Mouse (Mus musculus): ENCODE measurements at regions not wholly inside any gene's neighbourhood (a gene's known extent, or its start where the extent isn't known, plus 50 kb on each side); places are given as distances from the start of the nearest gene placed in this dataset.
"Not testable (repeated sequence)": the region's sequence is repeated elsewhere in the genome, so short reads cannot be mapped to it uniquely, and the experiment has no call there.

DNA sequence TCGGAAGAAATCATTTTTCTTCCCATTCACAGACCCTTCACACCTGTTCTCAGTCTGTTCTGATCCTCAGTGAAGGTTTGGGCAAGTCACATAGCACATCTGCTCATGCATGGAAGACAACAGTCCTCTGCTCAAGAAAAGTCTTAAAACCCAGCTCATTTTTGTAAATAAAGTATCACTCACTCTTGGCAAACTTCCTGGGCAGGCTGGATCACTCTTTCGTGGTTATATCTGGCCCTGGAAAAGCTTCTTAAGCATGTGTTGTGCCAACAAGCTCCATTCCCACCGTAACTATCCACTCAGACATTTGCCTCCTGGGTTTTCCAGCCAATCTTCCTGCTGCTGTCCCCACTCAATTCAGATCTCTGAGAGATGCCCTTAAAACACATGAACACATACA, 103.2 kb upstream of the Cep85l start:
- no peak for DNase-seq

DNA sequence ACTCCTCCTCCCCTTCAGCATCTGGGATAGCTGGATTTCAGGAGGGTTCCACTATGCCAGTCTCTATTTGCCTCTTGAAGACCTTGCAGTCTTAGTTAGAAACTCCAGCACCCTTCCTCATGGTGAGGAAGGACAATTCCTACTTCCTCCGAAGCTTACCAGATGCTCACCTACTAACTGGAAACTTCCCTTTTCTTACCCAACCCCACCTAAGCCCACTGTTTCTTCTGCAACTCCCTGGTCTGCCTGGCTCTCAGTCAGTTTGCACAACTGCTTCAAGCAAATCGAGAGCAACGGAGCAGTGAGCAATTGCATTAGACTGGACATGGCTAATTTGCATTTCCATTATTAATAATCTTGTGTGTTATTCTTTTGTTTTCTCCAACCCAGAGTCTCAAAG, 90.5 kb upstream of the Cep85l start:
- no peak for DNase-seq

DNA sequence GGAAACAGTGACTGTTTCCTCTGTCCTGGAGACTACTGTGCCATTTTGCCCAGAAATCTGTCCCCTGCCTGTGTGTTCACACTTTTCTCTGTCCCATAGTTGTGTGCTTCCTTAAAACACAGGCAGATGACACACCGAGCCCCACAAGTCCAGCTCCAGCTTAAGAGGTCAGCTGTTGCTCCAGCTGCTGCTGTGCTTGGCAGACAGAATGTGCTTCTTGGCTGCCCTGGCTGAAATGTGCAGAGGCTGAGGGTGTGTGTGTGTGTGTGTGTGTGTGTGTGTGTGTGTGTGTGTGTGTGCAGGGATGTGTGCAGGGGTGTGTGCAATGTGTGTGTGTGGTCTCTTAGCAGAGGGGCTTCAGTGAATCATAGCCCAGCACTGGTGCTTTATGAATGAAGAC, 89.9 kb upstream of the Cep85l start:
- no peak for DNase-seq

DNA sequence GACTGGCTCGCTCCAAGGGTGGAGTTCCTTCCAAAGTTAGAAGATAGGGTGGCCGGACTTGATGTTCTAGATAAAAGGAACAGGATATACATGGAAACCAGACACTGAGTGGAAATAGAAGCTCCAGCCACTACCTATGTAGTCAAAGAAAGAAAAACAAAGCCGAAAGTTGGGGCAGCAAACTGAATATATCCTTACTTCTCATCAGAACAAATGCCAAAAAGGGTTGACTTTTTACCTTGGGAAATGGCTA, 88.5 kb upstream of the Cep85l start:
- no peak for DNase-seq

DNA sequence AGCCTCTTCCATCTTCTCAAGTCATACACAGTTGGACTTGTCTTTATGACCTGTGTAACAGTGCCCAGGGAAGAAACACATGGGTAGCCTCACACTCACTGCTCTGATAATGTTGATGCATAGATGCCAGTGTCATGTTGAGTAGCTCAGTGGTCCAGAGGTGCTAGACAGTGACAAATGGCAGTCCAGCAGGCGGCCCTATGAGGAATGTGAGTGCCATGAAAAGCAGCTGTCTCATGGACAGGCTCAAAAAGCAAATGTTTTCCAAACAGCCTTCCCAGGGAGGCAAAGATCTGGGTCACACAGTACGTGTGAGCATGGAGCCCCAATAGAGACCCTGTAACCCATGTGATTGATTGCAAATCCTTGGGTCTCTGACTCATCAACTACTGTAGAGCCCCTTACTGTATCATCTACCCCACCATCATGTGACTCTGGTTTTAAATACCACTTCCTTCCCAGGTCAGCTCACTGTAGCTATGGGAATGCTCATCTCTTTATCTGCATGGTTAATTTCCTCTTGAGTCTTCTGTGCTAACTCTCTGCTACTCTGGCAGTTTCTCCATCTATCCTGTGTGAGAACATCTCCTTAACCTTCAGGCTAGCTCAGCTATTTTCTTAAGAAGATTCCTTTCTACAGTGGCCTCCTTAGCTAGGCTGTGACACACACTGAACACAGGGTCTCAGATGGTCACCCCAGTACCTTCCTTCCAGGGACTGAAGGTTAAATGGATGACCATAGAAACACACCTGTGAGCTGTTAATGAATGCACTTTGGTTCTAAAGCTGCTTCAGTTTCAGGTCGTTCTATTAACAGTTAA, 87.9 kb upstream of the Cep85l start:
- DNase-seq: no peak

DNA sequence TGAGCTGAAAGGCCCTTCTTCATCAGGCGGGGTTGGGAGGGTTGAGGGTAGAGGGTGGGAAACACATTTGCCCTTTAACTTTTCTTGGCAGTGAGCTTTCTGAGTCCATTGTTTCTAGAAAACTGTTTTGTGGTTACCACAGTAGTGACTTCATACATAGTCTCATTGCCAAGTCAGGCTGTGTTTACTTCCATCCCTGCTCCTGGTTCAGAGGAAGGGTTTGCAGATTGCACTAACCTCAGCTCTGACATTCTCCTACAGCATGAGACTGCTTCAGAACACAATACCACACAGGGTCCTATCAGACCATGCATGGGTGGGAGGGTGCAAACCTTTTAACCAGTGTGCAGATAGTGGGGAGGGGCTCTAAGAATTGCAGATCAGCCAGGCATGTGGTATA, 87.1 kb upstream of the Cep85l start:
- no peak for DNase-seq

GRCm38 (mm10) chr10:53466261-53466660, 86.5 kb upstream of the Cep85l start:
- DNase-seq: no peak

DNA sequence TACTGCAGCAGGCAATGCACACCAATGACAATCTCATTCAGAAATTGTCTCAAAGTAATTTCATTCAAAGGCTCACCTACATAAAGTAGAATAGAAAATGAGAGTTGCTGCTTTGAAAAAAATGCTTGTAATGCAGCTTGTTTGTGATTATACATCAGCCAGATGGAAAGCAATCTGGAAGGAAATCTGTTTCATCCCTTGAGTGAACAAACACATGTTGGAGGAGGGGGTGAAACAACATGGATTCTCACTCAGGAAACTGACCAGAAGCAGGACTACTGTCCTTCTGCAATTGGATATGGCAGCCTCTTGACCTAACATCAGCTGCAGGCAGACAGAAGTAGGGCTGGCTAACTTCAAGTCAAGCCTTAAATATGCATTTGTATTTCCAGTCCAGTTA, 84.8 kb upstream of the Cep85l start:
- DNase-seq: no peak

DNA sequence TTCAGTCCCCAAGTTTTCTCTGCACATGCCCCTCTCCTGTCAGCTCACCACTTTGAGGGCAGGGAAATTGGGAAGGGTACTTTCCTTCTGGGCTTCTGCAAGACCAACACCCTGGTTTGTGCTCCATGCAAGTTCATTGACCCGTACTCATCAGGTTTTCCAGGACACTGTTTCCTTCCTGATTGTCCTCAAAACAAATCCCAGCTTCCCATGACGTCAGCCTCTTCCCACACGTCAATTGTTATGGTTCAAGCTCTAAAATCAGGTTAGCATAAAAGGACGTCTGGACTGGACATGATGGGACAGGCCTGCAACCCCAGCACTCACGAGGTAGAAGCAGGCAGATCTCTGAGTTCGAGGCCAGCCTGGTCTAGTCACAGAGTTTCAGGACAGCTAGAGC, 84.3 kb upstream of the Cep85l start:
- DNase-seq: no peak

- DNase-seq: no peak
Observed at GRCm38 (mm10) chr10:53463471-53463870, 83.7 kb upstream of the Cep85l start.

GRCm38 (mm10) chr10:53462449-53463308, 82.9 kb upstream of the Cep85l start:
- no peak for DNase-seq

DNA sequence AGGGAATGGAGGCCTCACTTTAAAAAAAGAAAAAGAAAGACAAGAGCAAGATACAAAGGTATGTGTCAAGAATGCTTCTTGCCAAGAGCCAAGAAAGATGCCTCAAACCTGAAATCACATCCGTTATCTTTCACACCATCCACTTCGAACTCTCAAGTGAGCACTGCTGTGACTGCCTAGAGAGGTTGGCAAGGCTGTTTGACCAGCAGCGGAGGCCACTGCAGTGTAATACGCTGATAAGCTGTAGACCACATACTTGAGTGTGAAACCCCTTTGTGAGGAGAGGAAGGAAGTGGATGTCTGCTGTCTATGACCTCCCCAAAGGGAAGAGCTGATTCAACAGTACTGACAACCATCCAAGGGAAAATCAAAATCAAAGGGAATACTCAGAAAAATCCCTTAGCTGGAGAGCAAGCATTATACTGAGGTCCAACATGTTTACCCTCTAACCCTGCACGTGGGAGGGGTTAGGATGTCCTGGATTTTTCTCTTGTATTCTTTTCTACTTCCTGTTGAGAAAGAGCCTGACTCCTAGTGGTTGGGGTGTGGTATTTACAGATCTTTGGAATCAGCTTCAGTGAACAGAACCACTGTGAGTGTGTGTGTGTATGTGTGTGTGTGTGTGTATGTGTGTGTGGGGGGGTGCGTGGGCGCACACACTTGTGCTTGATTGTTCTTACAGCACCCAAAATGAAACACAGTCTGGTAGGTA, 81.5 kb upstream of the Cep85l start:
- no peak for DNase-seq

DNA sequence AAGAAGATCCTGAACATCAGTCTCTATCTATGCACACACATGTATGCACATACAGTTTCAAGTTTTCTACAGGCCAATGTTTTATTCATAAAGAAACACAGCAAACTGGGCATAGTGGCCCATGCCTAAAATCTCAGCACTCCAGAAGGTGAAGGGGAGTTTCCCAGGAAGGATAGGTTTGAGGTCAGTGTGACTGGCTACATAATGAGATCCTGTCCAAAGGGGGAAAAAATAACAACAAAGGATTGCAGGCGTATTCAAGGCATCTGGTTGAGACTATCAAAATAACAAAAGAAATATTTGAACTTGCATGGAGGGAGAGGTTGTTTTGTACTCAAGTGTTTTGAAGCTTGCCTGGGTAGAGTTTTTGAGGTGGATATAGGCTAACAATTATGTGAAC, 80.0 kb upstream of the Cep85l start:
- DNase-seq: not testable (repeated sequence)

DNA sequence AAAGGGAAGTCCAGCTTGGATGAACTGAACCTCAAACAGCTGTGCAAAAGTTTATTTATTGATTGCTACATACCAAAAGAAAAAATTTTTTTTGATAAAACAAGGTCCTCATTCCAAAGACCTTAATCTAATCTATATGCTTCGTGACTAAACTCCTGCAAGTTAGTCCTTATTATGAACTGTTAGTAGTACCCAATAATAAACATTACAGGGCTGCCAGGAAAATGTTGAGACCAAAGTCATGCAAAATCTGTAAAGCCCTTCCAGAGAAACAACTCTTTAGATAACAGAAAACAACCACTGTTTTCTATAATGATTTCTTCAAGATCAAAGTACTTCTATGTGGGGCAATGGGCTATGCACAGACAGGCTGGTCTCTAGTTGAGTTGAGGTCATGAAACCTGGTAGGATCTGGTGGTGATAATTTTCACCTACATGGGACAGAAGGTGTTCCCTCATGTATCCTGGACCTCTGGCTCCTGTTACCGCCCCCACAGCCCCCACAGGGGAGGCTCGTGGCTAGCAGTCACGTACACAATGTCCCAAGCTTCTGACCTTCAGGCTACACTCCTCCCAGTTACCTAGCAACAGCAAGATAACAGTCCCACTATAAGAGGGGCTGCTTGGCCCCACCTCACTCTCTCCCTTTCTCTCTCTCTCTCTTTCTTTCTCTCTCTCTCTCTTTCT, 76.4 kb upstream of the Cep85l start:
- no peak for DNase-seq

GRCm38 (mm10) chr10:53444789-53445188, 65.0 kb upstream of the Cep85l start:
- DNase-seq: no peak

DNA sequence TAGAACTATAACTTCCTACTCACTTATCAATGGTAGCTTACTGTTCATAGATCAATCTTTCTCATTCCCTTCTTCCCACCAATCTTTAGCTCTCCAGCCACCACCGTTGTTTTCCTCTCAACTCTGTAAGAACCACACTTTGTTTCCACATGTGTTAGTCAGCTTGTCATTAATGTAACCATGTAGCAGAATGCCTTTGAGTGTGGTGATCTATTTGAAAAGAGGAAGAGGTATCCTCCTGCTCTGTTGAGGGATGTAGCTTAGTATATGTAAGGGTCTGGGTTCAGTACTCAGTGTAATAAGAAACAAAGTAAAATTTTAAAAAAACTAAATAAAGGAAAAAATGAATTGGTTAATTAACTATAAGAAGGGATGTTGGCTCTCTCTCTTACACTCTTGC, 63.7 kb upstream of the Cep85l start:
- DNase-seq: no peak

GRCm38 (mm10) chr10:53442912-53443311, 63.2 kb upstream of the Cep85l start:
- DNase-seq: no peak

DNA sequence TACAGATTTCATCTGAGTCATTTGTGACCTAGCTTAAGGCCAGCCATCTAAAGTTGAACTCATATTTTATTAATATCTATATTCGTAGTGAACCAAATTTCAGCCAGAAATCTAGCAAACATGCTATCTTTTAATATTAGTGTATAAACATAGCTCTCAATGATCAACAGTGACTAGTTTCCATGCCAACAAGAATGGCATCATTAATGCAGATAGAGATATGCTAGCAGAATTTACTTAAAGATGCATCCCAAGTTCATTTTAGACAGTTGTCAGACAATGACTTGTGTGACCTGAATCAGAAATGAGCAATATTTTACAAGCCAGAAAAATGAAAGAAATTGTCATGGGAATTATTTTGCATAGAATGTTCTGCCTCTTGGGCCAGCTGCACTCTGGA, 60.5 kb upstream of the Cep85l start:
- DNase-seq: no peak

DNA sequence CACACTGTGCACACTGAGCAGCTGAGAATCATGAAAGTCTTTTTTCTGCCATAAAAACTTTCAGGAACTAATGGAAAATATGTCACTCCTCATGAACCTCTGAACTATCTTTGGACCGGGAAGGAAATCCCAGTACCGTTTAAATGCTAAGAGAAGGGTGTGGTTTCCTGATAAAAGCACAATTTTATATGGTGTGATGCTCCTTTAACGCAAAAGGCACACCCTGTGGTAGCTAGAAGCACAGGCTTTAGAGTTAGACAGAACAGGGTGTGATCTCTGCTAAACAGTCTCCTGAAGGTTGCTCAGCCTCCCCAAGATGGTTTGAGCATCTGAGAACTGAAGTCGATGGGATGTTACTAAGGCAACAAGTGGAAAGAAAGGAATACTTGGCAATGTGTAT, 58.6 kb upstream of the Cep85l start:
- DNase-seq: no peak

DNA sequence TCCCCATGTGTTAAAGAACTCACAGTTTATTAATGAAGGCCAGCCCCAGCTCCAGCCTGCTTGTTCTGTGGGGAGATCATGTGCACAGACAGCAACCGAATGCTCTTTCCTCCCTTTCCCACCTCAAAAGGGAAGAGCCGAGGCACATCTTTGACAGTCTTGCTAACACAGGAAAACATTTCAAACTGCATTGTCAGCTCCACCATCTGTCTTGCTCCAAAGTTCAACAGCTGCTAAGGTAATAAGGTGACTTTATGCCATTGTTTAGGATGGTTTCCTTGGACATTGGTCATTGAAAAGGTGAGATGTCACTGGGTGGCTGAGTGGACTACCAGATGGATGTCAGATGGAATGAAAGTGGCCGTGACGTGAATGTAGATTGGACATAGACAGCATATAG, 58.0 kb upstream of the Cep85l start:
- DNase-seq: no peak

- no peak for DNase-seq
Observed at GRCm38 (mm10) chr10:53436023-53436475, 56.3 kb upstream of the Cep85l start.

GRCm38 (mm10) chr10:53435181-53435874, 55.6 kb upstream of the Cep85l start:
- peak; percentile 23 to 52 for DNase-seq
